Mouse (Mus musculus): ENCODE results near the gene Magi1.

The Magi1 gene

GRCm38 (mm10) chr6:93946612-93947011 is 337.1 kb downstream of the Magi1 start:
- DNase-seq = no peak

- DNase-seq = no peak
These were observed 347.4 kb downstream of the Magi1 start for GRCm38 (mm10) chr6:93936359-93936758.

GRCm38 (mm10) chr6:93935793-93936192 is 347.9 kb downstream of the Magi1 start:
- no peak for DNase-seq

GRCm38 (mm10) chr6:93934700-93935099 is 349.0 kb downstream of the Magi1 start:
- no peak for DNase-seq

GRCm38 (mm10) chr6:93924568-93924967 is 359.1 kb downstream of the Magi1 start:
- DNase-seq = no peak

GRCm38 (mm10) chr6:93923972-93924371 is 359.7 kb downstream of the Magi1 start:
- DNase-seq = no peak

- no peak for DNase-seq
These were observed 360.4 kb downstream of the Magi1 start for GRCm38 (mm10) chr6:93923351-93923750.

- DNase-seq = no peak
These were observed 360.8 kb downstream of the Magi1 start for GRCm38 (mm10) chr6:93922931-93923330.

- DNase-seq = peak; percentile 62
These were observed 370.4 kb downstream of the Magi1 start for GRCm38 (mm10) chr6:93913226-93913861.

GRCm38 (mm10) chr6:93912582-93913225 is 371.0 kb downstream of the Magi1 start:
- DNase-seq = no peak

- DNase-seq = peak; percentile 60
These were observed 371.6 kb downstream of the Magi1 start for GRCm38 (mm10) chr6:93912003-93912581.

- no peak for DNase-seq
These were observed 372.3 kb downstream of the Magi1 start for GRCm38 (mm10) chr6:93911420-93911819.

GRCm38 (mm10) chr6:93909976-93910375 is 373.7 kb downstream of the Magi1 start:
- no peak for DNase-seq

GRCm38 (mm10) chr6:93904987-93905386 is 378.7 kb downstream of the Magi1 start:
- no peak for DNase-seq

- DNase-seq = no peak
These were observed 381.5 kb downstream of the Magi1 start for GRCm38 (mm10) chr6:93902239-93902638.

GRCm38 (mm10) chr6:93901408-93901807 is 382.3 kb downstream of the Magi1 start:
- no peak for DNase-seq

GRCm38 (mm10) chr6:93897512-93897911 is 386.2 kb downstream of the Magi1 start:
- no peak for DNase-seq

- DNase-seq = no peak
These were observed 388.0 kb downstream of the Magi1 start for GRCm38 (mm10) chr6:93895721-93896120.

- DNase-seq = no peak
These were observed 389.8 kb downstream of the Magi1 start for GRCm38 (mm10) chr6:93893956-93894355.

- no peak for DNase-seq
These were observed 390.8 kb downstream of the Magi1 start for GRCm38 (mm10) chr6:93892922-93893321.

GRCm38 (mm10) chr6:93890011-93890410 is 393.7 kb downstream of the Magi1 start:
- no peak for DNase-seq

GRCm38 (mm10) chr6:93877337-93877736 is 406.4 kb downstream of the Magi1 start:
- no peak for DNase-seq

GRCm38 (mm10) chr6:93874936-93875335 is 408.8 kb downstream of the Magi1 start:
- DNase-seq = no peak

GRCm38 (mm10) chr6:93874376-93874775 is 409.3 kb downstream of the Magi1 start:
- no peak for DNase-seq

Measured in right cerebral cortex, postnatal 25 days (tissue).